Mouse (Mus musculus) embryonic facial prominence, embryonic 11.5 days (tissue): ENCODE measurements around the gene Pcbp2. TPM values are rescaled to one million over a fixed set of nuclear protein-coding genes. Genes with fewer than 3 reads are reported as not detected.

ENCODE experiments used
- ATAC-seq: fragments of 200-750 bp; cut with Nextera tagmentation; replicated peaks from 2 replicates; pipeline ENCODE4 v1.8.0; 2017; ENCODE audit warnings: low read depth; ENCODE audit not compliant: insufficient number of reproducible peaks, low FRiP score, low TSS enrichment
- DNase-seq: peaks from one replicate; pipeline ENCODE4 v3.0.0-alpha.2; 2015; ENCODE audit warnings: low spot score
- H3K27ac ChIP-seq: fragments of 300-500 bp; sonication (generic); replicated peaks from 2 replicates; pipeline ENCODE4 v1.5.1; 2014; ENCODE audit warnings: mild to moderate bottlenecking, low read depth, low read length, control low read depth
- H3K27me3 ChIP-seq: fragments of 300-500 bp; sonication (generic); 2 replicates; pipeline ENCODE4 v1.6.1; 2014; ENCODE audit warnings: mild to moderate bottlenecking, low read length, moderate library complexity, mixed read lengths; ENCODE audit not compliant: control insufficient read depth, insufficient read depth
- H3K36me3 ChIP-seq: fragments of 300-500 bp; sonication (generic); replicated peaks from 2 replicates; pipeline ENCODE4 v1.6.1; 2014; ENCODE audit warnings: low read depth, mild to moderate bottlenecking, low read length, moderate library complexity, mixed read lengths; ENCODE audit not compliant: control insufficient read depth, insufficient read depth
- H3K4me1 ChIP-seq: fragments of 300-500 bp; sonication (generic); 2 replicates; pipeline ENCODE4 v1.6.1; 2014; ENCODE audit warnings: low read length, mixed read lengths; ENCODE audit not compliant: control insufficient read depth, insufficient read depth
- H3K4me2 ChIP-seq: fragments of 300-500 bp; sonication (generic); 2 replicates; pipeline ENCODE4 v1.6.1; 2014; ENCODE audit warnings: low read depth, mild to moderate bottlenecking, control low read depth, low read length, moderate library complexity
- H3K4me3 ChIP-seq: fragments of 300-500 bp; sonication (generic); 2 replicates; pipeline ENCODE4 v1.5.1; 2014; ENCODE audit warnings: low read depth, low read length, control low read depth
- H3K9ac ChIP-seq: fragments of 300-500 bp; sonication (generic); replicated peaks from 2 replicates; pipeline ENCODE4 v1.6.1; 2014; ENCODE audit warnings: mild to moderate bottlenecking, control low read depth, low read length
- H3K9me3 ChIP-seq: fragments of 300-500 bp; sonication (generic); replicated peaks from 2 replicates; pipeline ENCODE4 v1.6.1; 2016; ENCODE audit warnings: mild to moderate bottlenecking, low read length, inconsistent platforms, mixed read lengths; ENCODE audit not compliant: control insufficient read depth
- WGBS: fragments of 180-500 bp; shearing (Covaris S2); extraction: QIAGEN DNeasy Blood & Tissue Kit; methylation state at CpG from one replicate; pipeline ENCODE4 v1.1.7; 2014; 5-methylcytosine and 5-hydroxymethylcytosine counted together
- polyA plus RNA-seq: library from polyadenylated mRNA; unstranded; fragments of >200 nt; fragmentation: Nextera tagmentation; extraction: Ambion mirVana; gene quantifications from 2 replicates; pipeline ENCODE4 v1.2.1, GENCODE M21; 2014

Gene Pcbp2
- polyA plus RNA-seq, 1 experiment from 2014 or later = 288 TPM

GRCm38 (mm10) chr15:102442490-102442889 lies 27.8 kb upstream of the Pcbp2 start:
- Histone ChIP-seq H3K9ac (no peak overlapping the region), H3K4me2 (no peak overlapping the region), H3K27me3 (no peaks in the 10 kb centered on the region), H3K4me1 (no peaks in the 10 kb centered on the region), H3K36me3 (no peaks in the 10 kb centered on the region), H3K4me3 (no peak overlapping the region), H3K27ac (no peak overlapping the region), H3K9me3 (no peaks in the 10 kb centered on the region)
- peak; percentile 90 for DNase-seq
- ATAC-seq = no peak
- 44% methylated on average over 2 of the region's 2 CpGs for WGBS

DNA sequence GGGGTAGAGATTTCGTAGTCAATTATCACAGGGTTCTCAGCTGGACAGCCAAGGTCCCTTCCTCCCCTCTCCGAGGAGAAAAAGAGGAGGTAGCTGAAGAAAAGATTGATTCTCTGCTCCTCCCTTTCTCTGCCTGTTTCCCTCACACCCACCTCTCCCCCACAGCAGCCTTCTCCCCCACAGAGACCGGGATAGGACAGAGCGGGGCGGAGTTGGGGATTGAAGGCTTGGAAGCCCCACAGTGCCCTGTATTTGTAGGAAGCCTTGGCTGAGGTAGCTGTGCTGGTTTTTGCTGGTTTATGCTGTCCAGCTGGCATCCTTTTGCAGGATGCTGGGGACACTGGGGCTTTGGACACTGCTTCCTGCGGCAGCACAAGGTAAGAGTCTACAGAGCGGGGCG lies 25.2 kb upstream of the Pcbp2 start, which contains the start of gene Amhr2:
Gene Amhr2, plus strand, starts transcription at position 222 of the 400 bp plus-strand sequence.
- 63% methylated on average over 8 of the region's 8 CpGs for WGBS
- no peaks in the 10 kb centered on the region for H3K9me3 ChIP-seq
- H3K9ac ChIP-seq = no peak within 1 kb of the TSS; the same call in 1 of the 2 replicates
- H3K4me2 ChIP-seq = no peak within 1 kb of the TSS
- no peaks in the 10 kb centered on the region for H3K27me3 ChIP-seq
- no peak for ATAC-seq
- H3K36me3 ChIP-seq = no peaks in the 10 kb centered on the region
- DNase-seq = no peak
- no peaks in the 10 kb centered on the region for H3K4me1 ChIP-seq
- no peak within 1 kb of the TSS for H3K27ac ChIP-seq
- H3K4me3 ChIP-seq = no peak within 1 kb of the TSS

- 65% methylated on average over 4 of the region's 6 CpGs for WGBS
- DNase-seq (no peak), ATAC-seq (no peak)
- no peak overlapping the region for H3K4me2 ChIP-seq
- H3K4me3 ChIP-seq = no peak overlapping the region
- no peak overlapping the region for H3K27ac ChIP-seq
- H3K9ac ChIP-seq = no peak overlapping the region
- no peaks in the 10 kb centered on the region for H3K36me3 ChIP-seq
- H3K9me3 ChIP-seq = no peaks in the 10 kb centered on the region
- no peaks in the 10 kb centered on the region for H3K27me3 ChIP-seq
- no peaks in the 10 kb centered on the region for H3K4me1 ChIP-seq
Observed at GRCm38 (mm10) chr15:102446448-102446847, 23.9 kb upstream of the Pcbp2 start.

- no peaks in the 10 kb centered on the region for H3K36me3 ChIP-seq
- no peak overlapping the region for H3K9ac ChIP-seq
- 66% methylated on average over 8 of the region's 8 CpGs for WGBS
- DNase-seq (no peak), ATAC-seq (no peak)
- no peak overlapping the region for H3K4me3 ChIP-seq
- H3K4me2 ChIP-seq = no peak overlapping the region
- no peaks in the 10 kb centered on the region for H3K9me3 ChIP-seq
- H3K27me3 ChIP-seq = no peaks in the 10 kb centered on the region
- H3K27ac ChIP-seq = no peak overlapping the region
- no peaks in the 10 kb centered on the region for H3K4me1 ChIP-seq
Observed at GRCm38 (mm10) chr15:102449366-102449765, 21.0 kb upstream of the Pcbp2 start.

GRCm38 (mm10) chr15:102450928-102451327 lies 19.4 kb upstream of the Pcbp2 start:
- ATAC-seq (no peak), DNase-seq (no peak)
- no peaks in the 10 kb centered on the region for H3K36me3 ChIP-seq
- H3K27ac ChIP-seq = no peak overlapping the region
- no peak overlapping the region for H3K9ac ChIP-seq
- no peak overlapping the region for H3K4me3 ChIP-seq
- no peak overlapping the region for H3K4me2 ChIP-seq
- H3K9me3 ChIP-seq = no peaks in the 10 kb centered on the region
- H3K27me3 ChIP-seq = no peaks in the 10 kb centered on the region
- WGBS = 29% methylated on average over 7 of the region's 7 CpGs
- H3K4me1 ChIP-seq = no peaks in the 10 kb centered on the region

- no peak overlapping the region for H3K27ac ChIP-seq
- no peak overlapping the region for H3K9ac ChIP-seq
- H3K4me3 ChIP-seq = no peak overlapping the region
- H3K4me1 ChIP-seq = no peaks in the 10 kb centered on the region
- ATAC-seq = no peak
- H3K27me3 ChIP-seq = no peaks in the 10 kb centered on the region
- WGBS = 85% methylated on average over 26 of the region's 26 CpGs
- no peaks in the 10 kb centered on the region for H3K9me3 ChIP-seq
- H3K36me3 ChIP-seq = no peaks in the 10 kb centered on the region
- no peak for DNase-seq
- H3K4me2 ChIP-seq = no peak overlapping the region
Observed at GRCm38 (mm10) chr15:102451666-102452430, 18.5 kb upstream of the Pcbp2 start.

DNA sequence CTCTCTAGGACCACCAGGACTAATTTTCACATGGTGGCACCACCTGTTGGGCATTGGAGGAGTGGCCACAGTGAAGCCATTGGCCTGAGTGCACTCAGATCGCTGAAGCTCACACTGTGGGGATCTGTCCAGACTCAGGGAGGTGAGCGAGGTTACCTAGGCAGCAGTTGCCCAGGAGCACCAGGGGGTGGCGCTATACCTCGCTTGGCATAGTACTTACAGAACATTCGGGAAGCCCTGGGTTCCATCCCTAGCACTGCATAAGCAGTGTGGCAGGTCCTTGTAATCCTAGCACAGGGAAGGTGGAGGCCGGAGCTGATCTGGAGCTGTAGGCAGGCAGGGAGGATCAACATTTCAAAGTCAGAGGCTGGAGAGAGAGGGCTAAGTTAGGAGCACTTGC lies 14.3 kb upstream of the Pcbp2 start:
- no peak overlapping the region for H3K4me2 ChIP-seq
- DNase-seq = peak; percentile 15
- ATAC-seq = no peak
- H3K27ac ChIP-seq = no peak overlapping the region
- no peak overlapping the region for H3K9ac ChIP-seq
- no peaks in the 10 kb centered on the region for H3K36me3 ChIP-seq
- H3K4me3 ChIP-seq = no peak overlapping the region
- H3K4me1 ChIP-seq = no peaks in the 10 kb centered on the region
- WGBS = 31% methylated on average over 6 of the region's 6 CpGs
- H3K9me3 ChIP-seq = no peaks in the 10 kb centered on the region
- no peaks in the 10 kb centered on the region for H3K27me3 ChIP-seq

GRCm38 (mm10) chr15:102458050-102458736 lies 12.1 kb upstream of the Pcbp2 start:
- H3K9ac ChIP-seq = no peak overlapping the region
- no peak overlapping the region for H3K27ac ChIP-seq
- 72% methylated on average over 5 of the region's 5 CpGs for WGBS
- no peaks in the 10 kb centered on the region for H3K9me3 ChIP-seq
- no peaks in the 10 kb centered on the region for H3K4me1 ChIP-seq
- H3K4me2 ChIP-seq = peak overlapping the region; percentile 38; the same call in 1 of the 2 replicates
- no peak overlapping the region for H3K4me3 ChIP-seq
- H3K36me3 ChIP-seq = no peaks in the 10 kb centered on the region
- ATAC-seq (no peak), DNase-seq (no peak)
- H3K27me3 ChIP-seq = no peaks in the 10 kb centered on the region
